Mouse (Mus musculus) heart, adult 11 months (tissue): Measurements from ENCODE around the gene Npff.
A peak's percentile ranks its signal among the peaks of the same experiment; 100 is the strongest.

Experiments used
- DNase-seq: peaks from one replicate; pipeline ENCODE4 v3.0.0; 2022

Gene Npff

GRCm38 (mm10) chr15:102519211-102520141 is 5.3 kb downstream of the Npff start:
- peak; percentile 70 for DNase-seq

DNA sequence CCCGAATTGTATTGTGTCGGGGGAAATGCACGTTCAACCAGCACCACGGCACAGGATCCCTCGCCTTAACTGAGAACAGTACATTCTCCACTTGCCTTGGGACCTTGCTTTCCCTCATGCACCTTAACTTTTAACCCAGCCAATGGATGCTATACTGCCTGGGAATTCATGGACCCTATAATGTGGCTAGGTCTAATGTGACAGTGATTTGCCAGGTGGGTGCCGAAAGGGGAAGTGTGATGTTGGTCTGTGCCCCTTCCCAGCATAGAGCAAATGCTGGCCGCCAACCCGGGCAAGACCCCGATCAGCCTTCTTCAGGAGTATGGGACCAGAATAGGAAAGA is 5.9 kb downstream of the Npff start:
- no peak for DNase-seq

DNA sequence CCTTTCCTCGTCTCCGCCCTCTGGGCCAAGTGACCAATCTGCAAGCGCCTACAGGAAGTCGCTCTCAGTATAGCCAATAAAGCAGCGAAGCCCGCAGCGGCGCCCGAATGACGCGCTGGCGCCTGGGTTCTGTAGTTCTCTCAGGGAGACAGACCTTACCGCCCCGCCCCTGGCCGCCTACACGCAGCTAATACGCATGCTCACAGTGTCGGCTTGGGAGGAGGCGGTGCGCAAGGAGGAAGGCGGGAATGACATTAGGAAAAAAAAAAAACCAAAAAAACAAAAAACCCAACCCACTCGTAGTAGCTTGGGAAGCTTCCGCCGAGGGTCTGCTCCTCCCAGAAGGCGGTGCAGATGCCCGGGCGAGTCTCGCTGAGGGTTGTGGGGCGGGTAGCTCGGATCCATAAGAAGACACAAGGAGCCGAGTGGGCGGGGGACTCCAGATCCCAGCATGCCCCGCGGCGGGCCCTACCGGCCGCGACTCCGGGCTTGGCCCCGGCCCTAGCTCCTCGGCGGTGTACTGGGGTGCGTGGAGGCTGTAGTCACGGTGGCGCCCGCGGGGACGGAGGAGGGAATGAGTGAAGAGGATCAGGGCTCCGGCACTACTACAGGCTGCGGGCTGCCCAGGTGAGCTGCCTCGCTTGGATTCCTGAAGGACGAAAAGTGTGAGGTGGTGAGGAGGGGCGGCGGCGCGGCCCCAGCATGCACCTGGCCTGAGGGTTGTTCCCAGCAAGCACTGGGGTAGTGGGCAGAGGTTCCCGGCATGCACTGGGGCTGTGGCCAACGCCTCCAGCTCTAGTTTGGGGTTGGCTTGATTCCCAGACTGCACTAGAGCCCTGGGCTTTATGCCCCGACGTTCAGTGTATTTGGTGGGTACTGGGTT is 6.5 kb downstream of the Npff start, which contains the start of gene Tarbp2:
Gene Tarbp2, plus strand, starts transcription at position 217 of the 883 bp plus-strand sequence.
- peak; percentile 100 for DNase-seq

DNA sequence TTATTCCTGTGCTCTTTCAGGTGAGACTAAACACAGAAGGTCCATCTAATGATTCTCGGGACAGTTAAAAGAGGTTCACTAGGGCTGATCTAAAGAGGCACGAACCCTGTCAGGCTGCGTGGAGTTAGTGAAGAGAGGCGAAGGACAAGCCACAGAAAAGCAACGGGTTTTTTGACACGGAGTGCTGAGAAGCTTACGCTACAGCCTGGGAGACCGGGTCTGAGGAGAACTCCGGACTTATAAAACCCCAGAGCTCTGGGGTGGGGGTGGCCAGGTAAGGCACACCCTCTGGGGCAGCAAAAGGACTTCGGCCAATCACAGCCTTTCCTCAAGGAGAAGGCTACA is 7.1 kb downstream of the Npff start:
- DNase-seq = no peak

GRCm38 (mm10) chr15:102516728-102517404 is 7.9 kb downstream of the Npff start, which contains the start of gene Map3k12:
Gene Map3k12, minus strand, starts transcription at chr15:102517064.
- DNase-seq = peak; percentile 99

- DNase-seq = peak; percentile 96
Observed at GRCm38 (mm10) chr15:102516293-102516692, 8.4 kb downstream of the Npff start.

DNA sequence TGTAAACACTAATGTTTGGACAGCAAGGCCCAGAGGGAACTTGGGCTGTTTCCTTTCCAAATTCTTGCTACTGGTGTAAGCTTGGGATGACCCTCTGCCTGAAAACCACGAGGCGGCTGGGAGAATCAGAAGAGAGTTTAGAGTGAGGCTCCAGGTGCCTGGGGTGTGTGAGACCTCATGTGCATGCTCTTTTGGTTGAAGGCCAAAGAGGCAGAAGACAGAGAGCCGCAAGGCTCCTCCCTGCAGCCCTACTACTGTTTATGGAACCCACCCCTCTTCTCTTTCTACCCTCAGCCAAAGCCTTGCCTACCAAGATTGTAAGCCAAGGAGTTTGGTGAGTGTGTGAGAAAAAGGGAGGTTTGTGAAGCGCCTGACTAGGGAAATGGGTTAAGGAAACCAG is 9.0 kb downstream of the Npff start:
- DNase-seq = peak; percentile 95

DNA sequence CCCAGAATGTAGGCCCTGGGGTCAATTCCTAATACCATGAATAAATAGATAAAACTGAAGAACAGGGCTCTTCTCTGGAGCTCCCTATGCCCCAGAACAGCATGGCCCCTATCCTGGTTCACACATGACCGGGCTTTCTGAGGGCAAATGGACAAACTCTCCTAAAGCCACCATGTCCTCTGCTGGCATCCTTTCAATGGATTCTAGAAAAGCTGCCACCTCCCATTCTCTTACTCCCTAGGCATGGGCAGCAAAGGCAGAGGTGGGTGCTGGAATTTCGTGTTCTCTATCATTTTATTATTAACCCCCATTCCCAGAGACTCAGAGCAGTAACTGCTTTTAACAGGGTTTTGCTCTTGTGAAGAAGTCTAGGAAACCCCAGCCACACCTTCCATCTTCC is 9.5 kb downstream of the Npff start:
- peak; percentile 90 for DNase-seq

- peak; percentile 45 for DNase-seq
Observed at GRCm38 (mm10) chr15:102513004-102513403, 11.7 kb downstream of the Npff start.

DNA sequence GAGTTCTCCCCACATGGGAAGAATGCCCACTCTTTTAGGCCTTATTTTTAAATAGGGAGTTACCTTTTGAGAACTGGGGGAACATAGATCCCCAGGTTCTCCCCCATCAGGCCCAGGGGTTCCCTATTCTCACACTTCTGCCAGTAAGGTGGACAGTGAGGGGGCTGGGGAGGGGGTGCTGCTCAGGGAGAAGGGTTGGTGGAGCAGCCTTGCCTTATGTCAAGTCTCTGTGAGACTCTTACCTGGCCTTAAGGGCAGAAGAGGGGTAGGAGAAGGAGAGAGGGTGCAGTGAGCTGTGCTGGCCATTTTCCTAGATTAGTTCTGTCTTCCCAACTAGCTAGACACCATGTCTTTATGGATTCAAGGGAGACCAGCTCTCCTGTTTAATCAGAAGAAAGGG is 12.3 kb downstream of the Npff start:
- DNase-seq = peak; percentile 70

DNA sequence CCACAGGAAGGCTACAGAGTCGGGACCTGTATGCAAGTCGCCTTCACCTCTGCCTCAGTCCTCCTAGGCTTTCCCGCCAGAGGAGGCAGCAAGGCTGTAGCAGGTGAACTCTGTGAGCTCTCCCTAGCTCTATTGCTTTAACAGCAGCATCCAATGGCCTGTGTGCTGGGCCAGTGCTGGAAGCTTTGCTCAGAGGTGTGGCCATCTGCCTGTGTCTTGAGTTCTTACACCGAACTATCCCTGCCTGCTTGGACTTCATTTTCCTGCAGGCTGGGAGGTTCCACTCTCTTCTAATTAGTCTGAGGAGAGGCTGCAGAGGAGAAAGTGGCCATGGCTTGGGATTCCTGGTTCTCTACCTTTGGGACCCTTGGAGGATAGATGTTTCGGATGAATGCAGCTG is 12.7 kb downstream of the Npff start:
- DNase-seq = peak; percentile 88

DNA sequence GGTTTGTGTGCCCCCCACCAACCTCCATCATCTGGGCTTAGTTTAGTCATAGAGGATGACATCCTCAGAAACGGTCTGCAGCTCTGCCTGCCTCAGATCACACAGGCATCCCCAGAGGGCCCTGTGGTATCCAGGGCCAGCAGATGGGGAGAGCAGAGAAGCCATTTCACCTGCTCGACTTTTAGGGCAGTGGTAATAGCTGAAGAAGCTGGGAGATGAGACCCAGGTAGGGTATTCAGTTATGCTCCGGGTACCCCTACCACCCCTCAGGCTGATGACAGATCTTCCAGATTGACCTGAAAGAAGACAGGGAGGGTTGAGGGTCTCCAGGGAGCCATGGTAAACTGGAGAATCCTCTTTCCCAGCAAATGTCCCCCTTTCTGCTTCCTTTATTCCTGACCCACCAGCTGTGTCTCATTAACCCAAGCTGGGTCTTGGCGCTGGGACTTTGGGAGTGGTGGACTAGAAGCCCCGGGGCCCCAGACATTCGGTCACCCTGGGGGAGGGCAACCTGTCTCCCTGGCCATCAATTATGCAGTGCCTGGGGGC is 13.4 kb downstream of the Npff start:
- DNase-seq = peak; percentile 91

- DNase-seq = peak; percentile 99
Observed at GRCm38 (mm10) chr15:102510590-102511284, 14.0 kb downstream of the Npff start.

- peak; percentile 90 for DNase-seq
Observed at GRCm38 (mm10) chr15:102510110-102510509, 14.6 kb downstream of the Npff start.

GRCm38 (mm10) chr15:102508336-102508735 is 16.4 kb downstream of the Npff start:
- DNase-seq = peak; percentile 64

DNA sequence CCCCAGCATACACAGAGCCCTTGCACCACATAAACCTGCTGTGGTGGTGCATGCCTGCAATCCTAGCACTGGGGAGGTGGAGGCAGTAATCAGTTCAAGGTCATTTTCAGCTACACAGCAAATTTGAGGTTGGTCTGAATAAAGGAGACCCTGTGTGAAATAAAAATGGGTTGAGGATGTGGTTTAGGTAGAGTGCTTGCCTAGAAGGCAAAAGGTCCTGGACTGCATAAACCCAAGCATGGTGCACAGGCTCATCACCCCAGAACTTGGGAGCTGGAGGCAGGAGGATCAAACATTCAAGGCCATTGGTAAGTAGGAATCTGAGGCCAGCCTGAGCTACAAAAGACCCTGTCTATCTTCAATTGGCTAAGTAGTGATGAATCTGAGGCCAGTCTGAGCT is 17.2 kb downstream of the Npff start:
- DNase-seq = peak; percentile 82

DNA sequence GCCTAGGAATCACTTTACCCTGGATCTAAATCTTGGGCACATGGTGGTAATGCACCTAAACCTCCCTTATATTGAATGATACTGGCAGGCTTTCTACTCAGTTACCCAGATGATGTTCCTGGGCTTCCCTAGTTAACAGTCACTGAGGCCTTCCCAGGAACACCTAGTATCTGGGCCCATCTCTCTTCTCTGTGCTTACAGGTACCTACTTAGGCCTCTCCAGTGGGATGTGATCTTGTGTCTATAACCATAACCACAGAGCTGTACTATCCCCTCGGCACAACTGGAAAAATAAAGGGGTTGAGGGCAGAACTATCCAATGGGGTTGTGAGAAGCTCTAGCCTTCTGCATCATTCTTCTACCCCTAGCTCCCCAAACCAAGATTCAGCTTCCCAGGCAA is 17.9 kb downstream of the Npff start:
- peak; percentile 33 for DNase-seq

GRCm38 (mm10) chr15:102506464-102506830 is 18.3 kb downstream of the Npff start:
- peak; percentile 30 for DNase-seq

- DNase-seq = peak; percentile 72
Observed at GRCm38 (mm10) chr15:102505770-102506463, 18.8 kb downstream of the Npff start.

GRCm38 (mm10) chr15:102505073-102505769 is 19.5 kb downstream of the Npff start:
- DNase-seq = peak; percentile 88
